Mouse (Mus musculus) embryo, embryonic 10.5 days (tissue): ENCODE results near the gene Gtpbp8.

Source experiments
- DNase-seq: peaks from one replicate; pipeline ENCODE4 v3.0.0-alpha.2; 2015; ENCODE audit warnings: low spot score

Gene Gtpbp8

DNA sequence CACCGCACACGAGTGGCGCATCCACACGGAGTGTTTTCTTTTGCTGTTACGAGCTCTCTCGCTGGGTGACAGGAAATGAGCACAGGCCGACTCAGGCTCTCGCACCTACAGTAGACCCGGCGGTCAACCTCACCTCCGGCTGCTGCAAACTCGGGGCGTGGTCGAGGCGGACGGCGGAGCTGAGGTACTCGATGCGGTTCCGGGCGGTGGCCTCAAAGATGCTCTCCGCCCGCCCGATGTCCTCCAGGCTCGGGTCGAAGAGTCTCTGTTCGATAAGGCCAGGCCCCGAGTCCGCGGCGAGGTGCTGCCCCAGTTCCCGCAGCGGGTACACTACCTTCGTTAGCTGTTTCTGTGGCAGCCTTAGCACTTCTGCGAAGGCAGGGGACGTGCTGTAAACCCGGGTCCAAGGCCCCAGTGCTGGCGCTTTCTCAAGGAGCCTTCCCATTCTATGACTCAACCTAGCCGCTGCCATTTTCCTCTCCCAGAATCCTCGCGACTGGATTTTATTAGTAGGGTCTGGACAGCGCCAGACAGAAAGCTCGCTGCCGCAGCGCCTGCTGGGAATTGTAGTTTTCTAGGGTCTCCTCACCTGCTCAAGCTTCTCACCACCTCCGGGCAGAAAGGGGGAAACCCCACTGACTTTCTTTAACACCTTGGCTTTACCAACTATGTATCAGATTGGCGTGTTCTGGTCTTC, at the start of gene Gtpbp8:
Gene Gtpbp8 (minus strand): TSS at position 498 of the 697 bp plus-strand sequence.
- peak; percentile 94 for DNase-seq

DNA sequence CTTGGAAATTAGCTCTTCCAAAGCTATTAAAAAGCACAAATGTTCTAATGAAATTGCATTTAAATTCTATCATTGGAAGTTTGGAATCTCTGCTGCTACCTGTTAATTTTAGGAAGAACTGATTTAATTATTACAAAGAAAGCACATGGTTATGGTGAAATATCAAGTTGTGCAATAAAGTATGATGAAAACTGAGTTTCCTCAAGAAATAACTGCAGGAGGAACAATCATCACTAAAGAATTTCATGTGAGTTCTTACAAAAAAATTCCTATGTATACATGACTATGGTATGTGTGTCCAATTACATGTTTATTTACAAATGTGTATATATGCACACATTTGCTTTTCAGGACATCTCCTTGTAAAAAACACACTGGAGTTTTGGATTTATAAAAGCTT, 48.3 kb upstream of the Gtpbp8 start:
- DNase-seq, result no peak

DNA sequence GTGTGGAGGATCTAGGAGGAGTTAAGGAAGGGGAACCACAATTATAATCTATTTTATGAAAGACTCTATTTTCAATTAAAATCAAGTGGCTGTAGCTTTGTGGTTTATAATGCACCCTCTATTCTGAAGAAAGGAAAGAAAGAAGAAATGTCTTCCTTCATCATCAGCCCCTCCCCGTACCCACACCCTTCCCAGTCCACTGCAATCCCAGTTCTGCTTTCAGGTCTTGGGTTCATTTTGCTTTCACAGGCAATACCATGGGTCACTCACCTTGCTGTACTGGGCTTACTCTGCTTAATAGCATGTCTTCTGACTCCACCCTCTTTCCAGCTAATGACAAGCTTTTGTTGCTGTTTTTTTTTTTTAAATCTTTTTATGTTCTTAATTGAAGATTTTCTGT, 40.8 kb upstream of the Gtpbp8 start:
- no peak for DNase-seq

DNA sequence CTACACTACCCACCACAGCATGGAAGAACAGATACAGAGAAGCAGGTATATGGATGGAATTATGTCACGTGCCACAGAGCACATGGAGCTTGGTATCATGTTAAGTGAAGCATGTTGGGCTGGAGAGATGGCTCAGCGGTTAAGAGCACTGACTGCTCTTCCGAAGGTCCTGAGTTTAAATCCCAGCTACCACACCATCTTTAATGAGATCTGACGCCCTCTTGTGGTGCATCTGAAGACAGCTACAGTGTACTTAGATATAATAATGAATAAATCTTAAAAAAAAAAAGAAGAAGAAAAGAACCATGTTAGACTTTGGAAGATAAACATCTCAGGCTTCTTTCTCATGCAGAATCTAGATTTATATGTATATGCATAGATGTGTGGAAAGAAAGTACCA, 34.6 kb upstream of the Gtpbp8 start:
- DNase-seq, result no peak

- no peak for DNase-seq
These were observed 33.3 kb upstream of the Gtpbp8 start for GRCm38 (mm10) chr16:44779494-44779893.

- no peak for DNase-seq
These were observed 32.5 kb upstream of the Gtpbp8 start for GRCm38 (mm10) chr16:44778538-44779147.

DNA sequence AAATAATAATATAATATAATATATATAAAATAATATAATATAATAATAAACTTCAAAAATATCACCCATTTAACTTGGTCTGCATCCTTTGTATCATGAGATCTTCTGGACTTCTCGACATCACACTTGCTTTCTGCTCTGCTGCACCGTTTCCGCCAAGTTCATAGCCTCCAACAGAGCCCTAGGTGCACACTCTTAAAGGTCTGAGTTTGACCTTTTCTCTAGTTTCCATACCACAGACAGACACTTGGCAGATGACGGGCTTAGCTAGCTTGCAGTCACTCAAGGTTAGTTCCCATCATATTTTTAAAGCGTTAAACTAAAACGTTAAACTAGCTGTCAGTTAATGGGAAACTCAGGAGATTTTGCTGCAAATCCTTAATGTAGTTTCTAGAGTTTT, 28.0 kb upstream of the Gtpbp8 start:
- DNase-seq, result no peak

- no peak for DNase-seq
These were observed 27.5 kb upstream of the Gtpbp8 start for GRCm38 (mm10) chr16:44773673-44774072.

DNA sequence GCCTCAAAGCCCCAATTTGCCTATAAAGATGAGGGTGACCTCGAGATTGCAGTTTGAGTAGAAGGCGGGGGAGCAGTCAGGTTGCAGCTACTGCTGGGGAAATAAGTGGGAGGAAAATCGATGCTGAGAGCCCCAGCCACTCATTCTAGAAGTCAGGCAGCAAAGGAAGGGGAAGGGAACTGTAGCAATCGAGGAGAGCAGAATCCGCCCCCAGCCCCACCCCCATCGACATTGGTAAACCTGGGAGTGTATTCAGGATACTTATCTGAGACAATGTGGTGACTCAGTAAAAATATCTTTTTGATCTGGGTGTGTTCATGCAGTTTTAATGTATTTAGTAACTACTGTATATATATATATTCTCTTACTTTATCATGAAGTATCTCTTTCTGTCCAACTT, 26.4 kb upstream of the Gtpbp8 start:
- DNase-seq, result no peak

DNA sequence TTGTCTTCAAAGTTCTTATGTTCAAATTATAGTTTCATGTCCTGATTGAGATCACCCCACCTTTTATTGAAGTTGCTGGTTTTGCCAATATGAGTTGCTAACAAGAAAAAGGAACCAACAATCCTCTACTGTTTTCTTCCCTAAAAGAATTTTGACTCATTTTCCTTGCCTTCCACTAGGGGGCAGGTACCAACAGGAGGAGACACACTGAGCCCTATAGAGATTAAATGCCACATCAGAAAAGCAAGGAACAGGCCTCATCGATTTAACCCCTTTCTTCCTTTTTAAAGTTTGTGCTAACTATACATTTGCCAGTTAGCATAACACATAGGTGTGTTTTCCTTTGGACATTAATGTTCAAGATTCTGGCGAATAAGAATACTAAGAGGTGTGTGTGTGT, 21.8 kb upstream of the Gtpbp8 start:
- DNase-seq, result peak; percentile 58

DNA sequence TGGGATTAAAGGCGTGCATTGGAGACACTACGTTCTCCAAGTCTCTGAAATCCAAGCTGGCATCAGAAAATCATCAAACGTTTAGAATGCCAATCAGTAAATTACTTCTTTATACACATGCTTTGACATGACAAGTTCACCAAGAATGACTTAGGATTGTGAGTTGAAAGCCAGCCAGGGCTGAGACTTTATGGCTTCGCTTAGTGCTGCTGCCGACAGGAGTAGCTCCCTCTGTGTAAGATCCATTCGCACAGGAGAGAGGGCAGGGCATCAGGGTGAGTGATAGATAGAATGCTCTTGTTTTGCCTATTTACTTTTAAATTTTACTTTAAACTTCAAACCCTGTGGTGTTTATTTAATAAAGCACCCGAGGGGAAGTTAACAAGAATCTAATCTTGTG, 21.3 kb upstream of the Gtpbp8 start:
- no peak for DNase-seq

DNA sequence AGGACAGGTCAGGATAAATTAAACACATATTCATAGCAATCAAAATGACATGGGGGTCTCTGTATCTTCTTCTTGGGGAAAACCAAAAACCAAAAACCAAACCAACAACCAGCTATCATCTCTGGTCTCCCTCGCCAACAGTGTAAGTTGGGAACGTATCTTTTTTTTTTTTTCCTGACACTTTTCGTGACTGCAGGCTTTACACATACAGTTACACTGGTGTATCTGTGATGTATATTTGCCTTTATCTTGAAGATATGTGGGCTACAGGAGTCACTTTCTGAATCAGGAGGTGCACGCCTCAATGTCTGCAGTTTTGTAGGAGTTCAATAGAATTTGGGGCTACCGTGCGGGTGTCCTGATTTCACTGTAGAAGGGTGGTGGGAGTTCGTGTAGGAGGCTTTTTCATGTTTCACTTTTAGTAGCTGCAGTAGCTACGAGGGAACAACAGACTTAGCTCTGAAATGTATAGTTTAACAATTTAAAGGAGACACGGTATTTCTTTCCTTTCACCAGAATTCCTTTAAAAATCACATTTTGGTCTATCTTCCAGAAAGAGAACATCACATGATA, 20.2 kb upstream of the Gtpbp8 start:
- no peak for DNase-seq

GRCm38 (mm10) chr16:44765555-44766319, 19.6 kb upstream of the Gtpbp8 start, which contains the start of gene Cd200r1:
Gene Cd200r1, plus strand, starts transcription at chr16:44765736.
- no peak for DNase-seq

DNA sequence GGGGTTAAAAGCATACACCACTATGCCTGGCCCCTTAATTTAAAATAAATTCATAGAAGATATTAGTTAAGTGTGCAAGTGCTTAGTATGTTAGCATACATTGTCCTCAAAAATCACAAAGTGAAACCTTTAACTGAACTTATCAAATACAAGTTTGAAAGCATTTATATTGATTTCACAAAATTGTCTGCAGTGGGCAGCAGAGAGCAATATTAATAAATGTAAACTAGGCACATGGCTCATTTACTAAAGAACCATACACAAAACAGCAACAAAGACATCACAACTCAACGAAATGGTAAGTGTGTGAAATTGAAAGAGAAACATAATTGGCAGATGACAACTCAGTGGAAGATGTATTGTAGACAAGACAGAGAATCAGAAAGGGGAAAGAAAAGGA, 15.6 kb upstream of the Gtpbp8 start:
- DNase-seq, result no peak

- DNase-seq, result no peak
These were observed 11.5 kb upstream of the Gtpbp8 start for GRCm38 (mm10) chr16:44757700-44758099.

DNA sequence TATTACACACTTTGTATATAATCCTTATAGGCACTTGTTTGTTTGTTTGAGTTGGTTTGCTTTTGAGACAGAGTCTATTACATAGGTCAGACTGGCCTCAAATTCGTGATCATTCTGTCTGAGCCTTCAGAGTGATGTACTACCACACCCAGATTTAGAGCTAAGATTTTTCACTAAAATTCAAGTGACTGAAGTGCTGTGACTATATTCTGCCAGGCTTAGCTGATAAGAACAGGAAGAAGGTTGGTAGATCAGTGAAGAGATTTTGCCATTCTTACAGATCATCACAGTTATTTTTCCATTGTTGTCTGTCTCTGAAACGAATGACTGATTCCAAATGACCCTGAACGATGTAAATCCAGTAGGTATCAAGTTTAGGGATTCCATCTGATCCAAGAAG, 1.8 kb upstream of the Gtpbp8 start:
- no peak for DNase-seq

DNA sequence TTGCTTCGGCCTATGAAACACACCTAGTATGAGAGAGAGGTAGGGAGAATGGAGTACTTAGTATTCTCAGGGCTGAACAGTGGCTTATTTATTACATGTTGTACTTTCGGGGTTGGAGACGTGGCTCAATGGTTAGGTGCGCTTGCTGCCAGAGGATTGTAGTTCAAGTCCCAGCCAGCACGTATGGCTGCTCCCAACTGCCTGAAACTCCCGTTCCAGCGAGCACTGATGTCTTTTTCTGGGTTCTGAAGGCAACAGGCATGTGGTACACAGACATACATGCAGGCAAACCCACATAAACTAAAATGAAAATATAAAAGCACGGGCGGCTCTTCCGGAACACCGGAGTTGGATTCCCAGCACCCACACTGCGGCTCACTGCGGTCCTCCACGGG, 695 bp downstream of the Gtpbp8 start:
- DNase-seq, result peak; percentile 45

GRCm38 (mm10) chr16:44742753-44743152, 3.4 kb downstream of the Gtpbp8 start:
- DNase-seq, result no peak

- no peak for DNase-seq
These were observed 10.0 kb downstream of the Gtpbp8 start for GRCm38 (mm10) chr16:44736118-44736517.

DNA sequence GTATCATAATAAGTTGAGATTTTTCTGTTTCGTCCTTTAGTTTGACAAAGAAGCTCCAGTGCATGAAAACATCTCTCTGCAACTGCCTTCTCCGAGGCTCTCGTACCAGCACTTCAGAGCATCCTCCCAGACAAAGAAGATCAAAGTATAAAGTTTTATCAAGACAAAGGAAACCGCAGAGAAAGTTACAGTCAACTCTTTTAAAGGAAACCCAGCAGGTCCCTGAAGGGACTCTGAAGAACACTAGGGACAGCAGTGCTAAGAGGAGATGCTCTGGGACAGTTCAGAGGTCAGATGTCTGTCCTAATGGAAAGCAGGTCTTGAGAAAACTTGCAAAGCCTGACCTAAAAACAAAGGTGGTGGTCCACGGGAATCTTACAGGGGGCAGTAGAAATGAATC, 10.5 kb downstream of the Gtpbp8 start:
- DNase-seq, result no peak

GRCm38 (mm10) chr16:44734059-44734458, 12.1 kb downstream of the Gtpbp8 start:
- no peak for DNase-seq

DNA sequence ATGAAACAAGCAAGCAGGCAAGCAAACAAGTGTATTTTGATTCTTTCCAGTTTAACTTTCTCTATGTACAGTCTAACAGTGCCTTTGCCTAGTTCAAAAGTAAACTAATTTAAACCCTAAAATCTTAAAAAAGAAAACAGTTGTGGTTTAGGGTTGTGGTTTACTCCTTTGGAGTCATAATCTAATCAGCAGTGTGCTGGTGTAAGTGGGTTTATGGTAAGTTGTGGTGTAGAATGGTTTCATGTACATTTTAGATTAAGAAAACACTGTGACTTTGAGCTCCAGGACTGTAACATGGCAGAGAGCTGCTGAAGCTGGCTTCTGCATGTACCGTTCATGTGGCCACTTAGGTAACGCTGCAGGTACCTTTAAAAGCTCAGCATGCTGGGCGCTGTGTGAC, 18.6 kb downstream of the Gtpbp8 start:
- no peak for DNase-seq
